Mouse (Mus musculus): ENCODE measurements at regions not wholly inside any gene's neighbourhood (a gene's known extent, or its start where the extent isn't known, plus 50 kb on each side); places are given as distances from the start of the nearest gene placed in this dataset.
A peak's percentile ranks its signal among the peaks of the same experiment; 100 is the strongest.

DNA sequence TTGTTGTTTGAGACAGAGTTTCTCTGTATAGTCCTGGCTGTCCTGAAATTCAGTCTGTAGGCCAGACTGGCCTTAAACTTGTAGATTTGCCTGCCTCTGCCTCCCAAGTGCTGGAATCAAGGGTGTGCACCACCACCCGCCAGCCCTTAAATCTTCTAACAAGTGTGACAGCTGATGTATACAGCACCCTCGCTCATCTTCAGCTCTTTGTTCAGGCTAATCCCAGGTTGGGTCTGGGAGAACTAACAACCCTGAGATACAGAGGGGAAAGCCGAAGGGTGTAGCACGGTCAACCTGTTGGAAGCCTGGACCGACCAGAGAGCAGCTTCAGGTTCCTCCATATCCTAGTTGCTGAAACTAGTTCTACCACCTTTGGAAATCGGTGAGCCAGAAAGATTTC lies 99.0 kb downstream of the Tmem30b start:
- DNase-seq (ENCODE audit: low spot score): no peak

DNA sequence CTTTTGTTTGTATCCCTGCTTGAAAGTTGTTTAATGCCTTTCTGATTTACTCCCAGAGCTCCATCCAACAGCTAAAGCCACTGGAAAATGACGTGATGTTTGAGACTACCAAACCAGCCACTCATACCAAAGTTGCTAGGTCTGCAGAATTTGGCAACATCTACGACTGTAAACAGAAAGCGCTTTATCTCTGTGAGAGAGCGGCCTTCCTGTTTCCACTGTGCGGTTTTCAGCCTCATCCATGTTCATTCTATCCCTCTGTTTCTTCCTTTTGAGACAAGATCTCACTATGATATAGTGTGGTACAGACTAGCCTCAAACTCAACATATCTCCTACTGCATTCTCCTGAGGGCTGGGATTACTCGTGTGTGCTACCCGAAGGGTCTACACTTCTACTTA lies 100.0 kb downstream of the Tmem30b start:
- no peak for DNase-seq (ENCODE audit: low spot score)

DNA sequence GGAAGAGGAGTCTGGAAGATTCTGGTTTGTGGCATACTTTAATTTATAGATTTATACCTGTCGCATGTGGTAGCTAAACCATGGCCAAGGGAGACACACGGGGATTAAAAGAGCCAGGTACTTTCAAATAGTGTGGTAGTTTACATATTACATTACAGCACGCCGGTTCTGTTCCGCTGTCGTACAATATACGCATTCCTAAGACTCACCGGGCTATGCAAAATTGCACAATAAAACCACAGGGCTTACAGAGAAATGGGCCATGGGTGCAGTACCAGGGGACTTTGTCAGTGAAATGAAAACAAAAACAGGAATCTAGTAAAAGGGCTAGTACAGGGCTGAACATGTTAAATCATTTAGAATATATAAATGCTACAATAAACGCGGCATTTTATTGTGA lies 100.6 kb downstream of the Tmem30b start:
- no peak for DNase-seq (ENCODE audit: low spot score)

DNA sequence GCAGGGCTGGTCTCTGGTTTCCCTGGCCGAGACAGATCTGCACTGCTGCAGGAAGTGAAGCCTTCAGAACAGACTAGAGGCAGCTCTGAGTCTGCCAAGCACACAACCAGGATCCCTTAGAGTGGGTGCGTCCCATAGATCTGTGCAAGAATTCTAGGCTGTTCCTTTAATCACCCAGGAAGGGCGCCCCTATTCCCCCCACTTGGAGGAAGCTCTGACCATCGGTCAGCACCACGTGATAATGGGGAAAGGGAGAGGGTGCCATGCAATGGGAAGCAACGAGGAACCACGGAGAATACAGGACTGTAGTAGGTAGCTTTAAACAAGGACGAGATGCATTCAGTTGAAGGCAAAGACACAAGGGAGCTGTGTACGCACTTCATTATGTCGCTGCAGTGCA lies 101.1 kb downstream of the Tmem30b start:
- peak; percentile 20 for DNase-seq (ENCODE audit: low spot score)

DNA sequence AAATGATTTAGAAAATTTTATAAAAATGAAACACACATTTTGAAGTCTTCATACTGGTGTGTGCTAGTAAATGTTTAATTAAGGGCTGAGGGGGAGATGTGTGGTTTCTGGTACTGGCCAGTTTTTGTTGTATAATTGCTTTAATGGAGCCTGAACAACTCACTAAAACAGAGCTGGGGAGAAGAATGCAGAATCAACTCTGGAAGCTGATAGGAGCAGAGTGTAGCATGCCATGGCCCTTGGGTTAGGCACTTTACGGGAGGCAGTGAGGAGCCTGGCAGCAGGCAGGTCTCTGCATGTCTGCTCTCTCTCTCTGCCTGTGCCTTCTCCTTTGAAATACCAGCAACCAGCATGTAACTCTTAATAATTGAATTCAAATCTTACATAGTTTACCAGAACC lies 104.9 kb downstream of the Tmem30b start:
- no peak for DNase-seq (ENCODE audit: low spot score)

DNA sequence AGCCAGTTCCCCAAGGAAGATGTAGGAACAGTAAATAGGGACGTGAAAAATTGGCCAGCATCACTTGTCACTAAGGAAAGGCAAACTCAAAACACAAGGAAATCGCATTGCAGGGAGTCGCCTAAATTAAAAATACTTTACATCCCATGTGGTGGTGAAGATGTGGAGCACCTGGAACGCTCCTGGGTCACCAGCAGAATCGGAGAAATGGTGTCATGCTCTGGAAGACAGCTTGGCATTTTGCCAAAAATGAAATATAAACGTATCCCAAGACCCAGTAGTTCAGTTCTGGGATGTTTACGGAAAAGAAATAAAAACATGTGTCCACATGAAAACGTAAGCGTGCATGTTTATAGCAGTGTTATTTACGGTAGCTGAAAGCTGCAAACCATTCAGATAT lies 111.5 kb downstream of the Tmem30b start:
- DNase-seq (ENCODE audit: low spot score): no peak

DNA sequence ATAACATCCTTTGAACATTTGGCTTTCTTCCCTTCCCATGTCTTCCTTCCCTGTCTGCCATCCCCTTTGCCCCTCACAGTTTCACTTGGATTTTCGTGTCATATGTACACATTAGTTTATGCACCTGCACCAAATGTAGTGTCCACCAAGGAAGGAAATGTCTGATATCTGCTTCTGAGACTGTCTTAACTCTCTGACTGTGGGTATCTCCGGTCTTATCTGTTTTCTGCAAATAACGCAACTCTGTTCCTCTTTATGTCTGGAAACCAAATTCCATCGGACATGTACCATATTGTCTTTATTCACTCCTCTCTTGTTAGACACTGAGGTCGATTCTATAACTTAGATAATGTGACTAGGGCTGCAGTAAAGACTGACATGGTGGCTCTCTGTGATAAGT lies 113.6 kb downstream of the Tmem30b start:
- DNase-seq (ENCODE audit: low spot score): no peak

DNA sequence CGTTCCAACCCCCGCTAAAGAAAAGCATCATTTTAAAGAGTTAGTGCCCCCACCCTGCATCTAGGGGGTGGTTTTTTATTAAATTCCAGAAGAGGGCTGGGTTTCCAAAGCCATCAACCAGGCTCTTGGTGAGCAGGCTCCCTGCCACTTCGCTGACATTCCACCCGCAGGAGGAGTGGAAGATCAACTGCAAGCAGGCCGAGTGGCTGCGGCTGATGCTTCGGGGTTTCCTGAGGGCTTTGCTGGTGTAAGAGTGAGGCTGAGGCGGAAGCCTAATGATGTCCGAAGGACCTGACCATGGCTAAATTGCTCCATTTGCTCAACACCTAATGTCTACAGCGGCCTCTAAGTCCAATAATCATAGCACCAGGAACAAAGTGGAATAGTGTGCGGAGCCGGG lies 118.0 kb downstream of the Tmem30b start:
- no peak for DNase-seq (ENCODE audit: low spot score)

DNA sequence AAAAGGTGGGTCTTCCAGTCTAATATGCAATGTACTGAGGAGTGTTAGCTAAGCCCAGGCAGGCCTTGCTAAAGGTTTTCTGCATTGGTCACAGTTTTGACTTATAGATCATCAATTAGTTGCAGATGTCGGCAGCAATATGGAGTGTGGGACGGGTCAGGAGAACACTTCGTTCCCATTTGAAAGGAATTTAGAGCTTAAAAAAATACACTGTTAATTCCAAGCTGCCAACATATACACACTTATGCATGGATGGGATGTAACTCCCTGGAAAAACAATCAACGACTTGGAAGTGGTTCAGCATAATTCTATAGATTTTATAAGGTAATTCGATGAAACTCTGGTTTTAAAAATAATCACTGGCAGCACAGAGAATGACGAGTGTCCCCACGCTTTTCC lies 121.4 kb downstream of the Tmem30b start:
- DNase-seq (ENCODE audit: low spot score): no peak

DNA sequence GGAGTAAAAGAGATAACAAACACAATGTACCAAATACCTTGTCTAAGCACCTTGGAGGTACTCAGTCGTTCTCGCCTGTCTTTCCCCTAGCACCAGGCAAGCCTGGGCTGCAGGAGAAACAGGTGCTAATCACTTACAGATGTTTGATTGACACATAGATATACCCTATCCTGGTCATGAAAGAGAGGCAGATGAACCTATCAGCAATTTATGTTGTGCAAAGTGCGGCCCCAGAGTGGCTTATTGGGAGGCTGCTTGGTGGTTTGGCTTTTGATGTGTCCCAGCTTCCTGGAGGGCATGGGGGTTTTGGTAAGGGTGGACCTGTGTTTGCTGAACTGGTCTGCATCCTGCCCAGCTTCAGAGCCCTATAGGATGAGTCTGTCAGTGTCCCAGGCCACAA lies 129.1 kb downstream of the Tmem30b start:
- peak; percentile 61 for DNase-seq (ENCODE audit: low spot score)

DNA sequence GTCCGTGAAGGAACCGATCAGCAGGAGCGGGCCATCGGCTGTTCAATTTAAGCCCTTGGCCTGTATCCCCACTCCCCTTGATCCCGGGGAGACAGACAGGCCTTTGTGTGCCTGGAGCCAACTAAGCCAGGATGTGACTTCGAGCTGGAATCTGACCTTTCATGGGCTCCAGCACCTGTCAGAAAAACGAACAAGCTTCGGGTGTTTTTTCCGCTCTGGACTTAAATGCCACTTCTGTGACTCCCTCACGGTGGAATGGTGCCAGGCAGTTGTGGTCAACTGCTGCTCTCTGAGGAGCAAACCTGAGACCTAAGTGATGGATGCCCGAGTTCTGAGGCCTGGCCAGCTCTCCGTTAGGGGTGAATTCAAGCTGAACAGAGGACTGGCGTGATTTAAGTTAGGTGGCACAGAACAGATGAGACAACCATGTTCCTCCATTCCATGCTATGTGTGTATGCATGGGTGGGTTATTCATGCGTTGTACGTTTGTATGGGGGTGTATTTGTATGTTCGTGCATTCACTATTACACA lies 129.8 kb downstream of the Tmem30b start:
- no peak for DNase-seq (ENCODE audit: low spot score)

DNA sequence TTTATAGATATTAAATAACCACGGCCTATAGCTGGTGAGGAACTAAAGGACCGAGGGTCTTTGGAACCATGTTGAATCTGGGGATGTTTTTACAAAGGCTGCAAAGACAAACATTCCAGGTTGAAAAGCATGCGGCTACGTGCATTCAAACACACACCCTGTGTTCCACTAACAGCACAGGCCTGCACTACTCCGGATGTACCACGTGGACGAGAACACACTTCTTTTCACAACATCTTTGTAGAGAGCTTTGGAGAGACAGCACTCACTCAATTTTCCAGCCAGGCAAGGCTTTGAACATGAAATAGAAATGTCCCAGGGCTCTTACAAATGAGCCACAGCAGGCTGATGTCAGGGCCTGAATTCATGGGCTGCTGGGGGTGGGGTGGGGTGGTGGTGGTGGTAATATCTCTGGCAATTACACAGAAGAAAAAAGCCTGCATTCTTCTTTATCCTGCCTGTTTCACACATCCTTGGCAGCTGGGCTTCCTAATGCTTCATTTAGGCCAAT lies 129.3 kb downstream of the Slc38a6 start:
- DNase-seq (ENCODE audit: low spot score): no peak

DNA sequence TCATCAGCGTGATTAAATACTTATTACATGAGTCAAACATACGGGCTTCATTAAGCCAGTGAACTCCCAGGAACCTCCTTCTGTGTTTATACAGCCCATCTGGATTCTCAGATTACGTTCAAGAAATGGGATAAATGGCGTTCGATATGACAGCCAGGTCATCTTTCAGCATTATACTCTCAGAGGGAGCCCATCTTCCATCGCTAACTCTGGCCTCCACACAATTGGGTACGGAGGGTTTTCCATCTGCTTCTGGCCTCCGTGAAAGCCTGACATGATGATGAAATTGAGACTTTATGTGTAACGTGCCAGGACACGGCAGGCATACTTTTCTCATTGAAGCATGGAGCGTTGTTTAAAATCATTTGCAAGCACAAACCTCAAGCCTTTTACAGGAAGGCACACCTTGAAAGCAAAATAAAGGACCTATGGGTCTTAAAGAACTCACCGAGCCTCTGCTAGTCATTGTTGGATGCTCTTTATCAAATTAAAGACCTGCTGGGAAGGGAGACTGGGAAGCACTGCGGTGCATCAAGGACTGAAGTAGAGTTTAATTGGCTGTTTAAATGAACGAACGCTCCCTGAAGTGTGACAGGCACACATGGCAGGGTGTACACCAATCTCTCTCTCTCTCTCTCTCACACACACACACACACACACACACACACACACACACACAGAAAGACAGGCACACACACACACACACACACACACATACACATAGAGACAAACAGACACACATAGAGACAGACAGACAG lies 127.0 kb downstream of the Slc38a6 start:
- no peak for DNase-seq (ENCODE audit: low spot score)

DNA sequence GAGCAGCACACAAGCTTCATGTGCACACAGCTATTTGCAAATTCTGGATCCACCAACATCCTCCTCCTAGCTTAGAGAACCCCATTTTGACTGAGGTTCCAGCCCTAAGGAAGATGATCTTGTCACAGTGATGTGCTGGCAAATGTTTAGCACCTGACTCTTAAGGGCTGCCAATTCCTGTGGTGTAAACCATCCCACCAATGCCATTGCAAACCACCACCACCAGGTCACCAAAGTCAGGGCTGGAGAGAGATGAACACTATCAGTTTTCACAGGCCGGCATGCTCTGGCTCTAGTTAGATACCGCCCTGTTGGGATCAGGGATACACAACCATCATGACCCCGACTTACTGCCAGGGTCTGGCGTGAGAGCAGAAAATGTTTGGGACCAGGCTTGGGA lies 125.9 kb downstream of the Slc38a6 start:
- DNase-seq (ENCODE audit: low spot score): no peak

DNA sequence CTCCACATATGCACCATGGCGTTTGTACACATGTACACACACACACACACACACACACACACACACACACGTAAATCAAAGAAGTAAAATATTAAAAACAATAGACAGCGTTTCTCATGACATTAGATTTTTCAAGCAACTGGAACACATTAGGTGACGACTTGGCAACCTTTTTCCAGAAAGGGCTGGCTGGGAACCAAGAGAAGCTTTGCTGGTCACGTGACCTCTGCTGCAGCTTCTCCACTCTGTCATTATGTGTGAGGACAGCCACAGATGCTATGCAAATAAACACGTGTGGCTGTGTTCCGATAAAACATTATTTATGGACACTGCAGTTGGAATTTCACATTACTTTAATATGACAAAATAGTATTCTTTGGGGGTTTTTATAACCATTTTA lies 124.3 kb downstream of the Slc38a6 start:
- DNase-seq (ENCODE audit: low spot score): no peak

DNA sequence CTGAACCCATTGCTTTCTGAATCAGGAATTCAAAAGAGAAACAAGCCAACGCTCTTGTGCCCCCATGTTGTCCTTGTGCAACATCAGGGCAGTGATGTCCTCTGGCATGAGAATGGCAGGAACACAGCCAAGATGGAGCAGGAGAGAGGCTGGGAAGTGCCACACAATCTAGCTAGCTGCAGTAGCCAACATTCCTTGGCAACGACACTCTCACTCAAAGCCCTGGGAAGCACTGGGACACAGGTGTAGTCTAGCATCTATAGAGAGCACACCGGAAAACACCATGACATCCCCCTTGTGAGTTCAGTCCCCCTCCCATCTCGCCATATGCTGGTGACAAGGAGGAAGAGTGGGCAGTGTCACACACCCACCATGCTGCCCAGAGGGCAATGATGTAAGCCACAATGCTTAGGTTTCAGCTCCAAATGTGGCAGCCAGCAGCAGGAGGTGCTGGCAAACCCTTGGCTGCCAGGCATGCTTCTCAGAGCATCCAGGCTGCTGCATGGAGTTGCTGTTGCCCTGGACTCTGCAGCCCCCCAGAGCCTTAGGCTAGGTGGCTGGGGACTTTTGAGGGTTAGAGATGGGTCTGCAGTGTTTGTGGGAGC lies 123.0 kb downstream of the Slc38a6 start:
- DNase-seq (ENCODE audit: low spot score): no peak

DNA sequence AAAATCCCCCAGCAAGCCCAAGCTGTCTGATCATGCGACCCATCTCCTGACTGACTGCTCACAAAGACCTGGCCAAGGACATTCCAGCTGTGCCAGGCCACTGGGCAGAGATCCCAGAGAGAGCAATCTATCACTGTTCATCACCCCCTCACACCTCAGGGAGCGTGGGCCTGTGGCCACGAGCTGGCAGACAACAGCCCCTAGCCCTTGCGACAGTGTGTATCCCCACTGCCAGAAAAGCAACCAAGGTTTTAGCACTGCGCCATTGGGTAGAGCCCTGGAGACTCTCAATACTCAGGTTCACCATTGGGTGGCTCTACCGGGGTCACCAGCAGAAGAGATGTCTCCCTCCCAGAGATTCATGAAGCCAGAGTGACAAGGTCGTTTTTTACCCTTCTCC lies 122.0 kb downstream of the Slc38a6 start:
- DNase-seq (ENCODE audit: low spot score): no peak

DNA sequence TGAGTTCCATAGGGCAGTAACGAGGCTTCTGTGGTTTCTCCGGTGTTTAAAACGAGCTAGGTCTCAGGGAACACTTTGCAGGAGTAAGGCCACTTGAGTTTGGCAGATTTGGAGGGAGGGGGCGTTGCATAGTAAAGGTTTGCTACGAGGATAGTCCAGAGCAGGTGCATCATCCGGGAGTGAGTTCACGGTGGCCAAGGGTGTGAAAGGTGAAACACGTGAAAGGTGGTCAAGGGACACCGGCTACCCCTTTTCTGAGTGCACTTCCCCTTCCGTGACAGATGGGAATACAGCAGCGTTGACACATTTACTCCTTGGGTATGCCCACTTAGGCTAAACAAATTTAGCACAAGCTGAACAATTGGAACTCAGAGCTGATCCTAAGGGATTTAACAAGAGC lies 121.6 kb downstream of the Slc38a6 start:
- no peak for DNase-seq (ENCODE audit: low spot score)

DNA sequence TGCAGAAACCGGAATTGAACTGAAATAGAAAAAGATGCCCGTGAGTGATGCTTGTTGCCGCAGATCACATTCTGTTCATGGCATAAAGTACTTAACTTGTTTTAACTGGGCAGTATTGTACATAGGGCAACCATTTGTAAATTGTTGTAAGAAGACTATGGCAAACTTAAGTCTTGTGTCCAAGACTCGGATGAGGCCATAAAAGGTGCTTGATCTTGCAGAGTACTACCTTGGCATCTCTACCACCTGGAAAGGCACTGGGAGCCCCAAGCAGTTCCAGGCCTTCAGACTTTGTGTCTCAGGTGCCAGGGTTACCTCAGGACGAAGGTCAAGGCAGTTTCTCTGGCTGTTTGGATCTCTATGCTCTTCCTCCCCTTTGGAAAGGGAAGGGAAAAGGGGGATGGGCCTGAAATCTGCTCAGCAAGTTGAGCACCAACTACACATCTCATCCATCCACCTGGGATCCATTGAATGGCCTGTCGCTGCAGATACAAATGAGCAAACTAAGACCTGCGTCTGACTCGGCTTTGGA lies 120.0 kb downstream of the Slc38a6 start:
- DNase-seq (ENCODE audit: low spot score): no peak

DNA sequence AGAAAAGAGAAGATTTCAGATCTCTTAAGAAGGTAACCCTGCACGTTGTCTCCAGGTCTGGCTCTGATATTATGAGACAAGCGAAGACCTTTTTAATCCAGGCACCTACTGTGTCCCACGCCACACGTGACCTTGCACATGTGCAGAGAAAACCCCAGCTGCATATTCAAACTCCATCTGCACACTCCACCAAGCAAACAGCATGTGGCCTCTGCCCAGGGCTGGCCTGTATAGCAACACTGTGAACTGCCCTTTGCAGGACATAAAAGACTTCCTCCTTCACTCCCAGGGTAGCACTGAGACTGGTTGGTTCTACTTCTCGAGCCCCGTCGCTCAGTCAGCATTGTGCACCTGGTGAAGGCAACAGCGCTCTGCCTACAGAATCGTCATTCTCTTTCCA lies 119.0 kb downstream of the Slc38a6 start:
- DNase-seq (ENCODE audit: low spot score): no peak

DNA sequence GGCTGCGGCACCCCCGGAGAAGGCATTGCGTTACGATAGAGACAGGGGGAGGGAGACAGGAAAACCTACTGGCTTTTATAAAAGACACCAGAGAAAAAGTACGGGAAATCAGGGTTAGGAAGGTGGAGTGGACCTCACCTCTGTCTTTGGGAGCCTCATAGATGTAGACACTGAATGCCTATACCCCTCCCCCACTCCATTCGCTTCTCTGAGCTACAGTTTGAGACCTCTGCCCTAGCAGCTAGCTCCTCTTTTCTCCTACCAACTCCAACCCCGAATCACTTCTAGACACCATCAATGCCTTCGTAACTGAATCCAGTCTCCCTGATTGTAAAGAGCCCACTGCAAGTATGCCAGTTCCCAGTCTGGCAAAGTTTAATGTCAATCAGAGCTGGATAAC lies 118.5 kb downstream of the Slc38a6 start:
- DNase-seq (ENCODE audit: low spot score): no peak

DNA sequence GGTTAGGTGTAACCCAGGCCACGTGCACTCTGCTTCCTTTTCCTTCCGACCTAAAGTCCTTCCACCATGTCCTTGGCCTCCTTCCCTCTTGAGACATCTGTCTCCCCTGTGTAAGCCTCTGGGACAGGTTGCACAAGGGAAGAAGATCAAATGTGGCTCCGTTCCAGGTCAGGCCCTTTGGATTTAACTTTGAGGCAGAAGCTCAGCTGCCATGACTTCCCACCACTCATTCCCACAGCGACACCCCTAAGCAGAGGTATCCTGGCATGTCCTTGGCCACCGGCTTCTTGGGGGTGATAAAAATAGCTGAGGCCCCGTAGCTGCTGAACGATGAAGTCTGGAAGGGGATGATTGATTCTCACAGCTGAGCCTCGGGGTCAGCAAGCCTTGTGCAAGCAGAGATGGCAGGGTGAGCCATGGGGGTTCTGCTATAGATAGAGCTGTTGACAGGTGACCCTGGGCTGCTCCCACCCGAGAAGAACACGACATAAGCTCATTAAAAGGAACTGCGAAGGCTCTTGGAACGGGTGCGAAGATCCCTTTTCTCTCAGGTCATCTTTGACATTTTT lies 117.4 kb downstream of the Slc38a6 start:
- no peak for DNase-seq (ENCODE audit: low spot score)
